Mouse (Mus musculus): ENCODE data around the gene Capn7. TPM values are rescaled to one million over a fixed set of nuclear protein-coding genes. Genes with fewer than 3 reads are reported as not detected.

Capn7 gene
- polyA plus RNA-seq, 1 experiment from 2014 or later: 37.8 TPM

DNA sequence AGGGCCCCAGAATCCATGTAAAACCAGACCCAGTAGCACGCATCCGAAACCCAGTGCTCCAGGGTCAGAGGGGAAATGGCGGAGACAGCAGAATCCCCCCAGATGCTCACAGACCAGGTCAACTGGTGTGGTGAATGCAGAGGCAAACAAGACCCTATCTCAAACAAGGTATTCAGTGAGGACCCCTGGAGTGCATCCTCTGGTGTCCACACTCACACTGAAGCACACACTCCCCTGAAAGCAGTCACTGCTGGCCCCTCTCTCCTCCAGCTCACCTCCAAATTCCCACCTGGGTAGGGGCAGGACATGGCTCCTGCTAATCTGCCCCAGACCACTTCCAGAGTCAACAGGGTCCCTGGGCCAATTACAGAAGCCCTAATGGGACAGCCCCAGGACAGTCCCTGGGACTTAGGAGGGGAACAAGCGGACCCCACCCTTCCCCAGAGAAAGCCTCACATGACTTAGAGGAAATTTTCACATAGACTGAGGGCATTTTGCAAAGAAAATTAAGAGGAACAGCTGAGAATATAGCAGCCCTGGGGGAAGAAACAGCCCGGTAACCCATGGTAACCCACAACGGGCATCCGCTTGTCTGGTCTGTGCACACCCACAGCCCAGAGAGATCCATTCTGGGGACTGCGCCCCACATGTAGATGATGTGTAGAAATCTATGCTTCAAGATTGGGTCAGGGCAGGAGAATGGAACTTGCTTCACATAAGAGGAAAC lies 53.1 kb downstream of the Capn7 start:
- Histone ChIP-seq H3K4me2 (no peak overlapping the region), H3K4me1 (peaks cover 21% of the 10 kb centered on the region), H3K9me3 (no peaks in the 10 kb centered on the region), H3K4me3 (replicated peaks) (no peak overlapping the region), H3K27me3 (replicated peaks) (no peaks in the 10 kb centered on the region), H3K27ac (no peak overlapping the region), H3K36me3 (no peaks in the 10 kb centered on the region), H3K9ac (no peak overlapping the region)
- ATAC-seq (ENCODE audit: insufficient read depth, low FRiP score, low read depth): no peak
- WGBS: 88% methylated on average over 8 of the region's 8 CpGs

- Histone ChIP-seq H3K27ac (no peak overlapping the region), H3K4me2 (no peak overlapping the region), H3K27me3 (replicated peaks) (no peaks in the 10 kb centered on the region), H3K9me3 (no peaks in the 10 kb centered on the region), H3K9ac (no peak overlapping the region), H3K36me3 (no peaks in the 10 kb centered on the region), H3K4me1 (0 out of 2 replicates have a peak, but pooled peaks cover 5% of the 10 kb centered on the region), H3K4me3 (replicated peaks) (no peak overlapping the region)
- no peak for ATAC-seq (ENCODE audit: insufficient read depth, low FRiP score, low read depth)
- 80% methylated on average over 5 of the region's 5 CpGs for WGBS
Measured at GRCm38 (mm10) chr14:31392300-31392699, 55.9 kb downstream of the Capn7 start.

- no peak overlapping the region for H3K4me2 ChIP-seq
- no peaks in the 10 kb centered on the region for H3K9me3 ChIP-seq
- H3K9ac ChIP-seq: no peak overlapping the region
- ATAC-seq (ENCODE audit: insufficient read depth, low FRiP score, low read depth): no peak
- H3K27me3 ChIP-seq (replicated peaks): no peaks in the 10 kb centered on the region
- 59% methylated on average over 8 of the region's 8 CpGs for WGBS
- H3K36me3 ChIP-seq: no peaks in the 10 kb centered on the region
- 0 out of 2 replicates have a peak, but pooled peaks cover 5% of the 10 kb centered on the region for H3K4me1 ChIP-seq
- H3K4me3 ChIP-seq (replicated peaks): no peak overlapping the region
- H3K27ac ChIP-seq: no peak overlapping the region
Measured at GRCm38 (mm10) chr14:31392873-31393545, 56.6 kb downstream of the Capn7 start.

DNA sequence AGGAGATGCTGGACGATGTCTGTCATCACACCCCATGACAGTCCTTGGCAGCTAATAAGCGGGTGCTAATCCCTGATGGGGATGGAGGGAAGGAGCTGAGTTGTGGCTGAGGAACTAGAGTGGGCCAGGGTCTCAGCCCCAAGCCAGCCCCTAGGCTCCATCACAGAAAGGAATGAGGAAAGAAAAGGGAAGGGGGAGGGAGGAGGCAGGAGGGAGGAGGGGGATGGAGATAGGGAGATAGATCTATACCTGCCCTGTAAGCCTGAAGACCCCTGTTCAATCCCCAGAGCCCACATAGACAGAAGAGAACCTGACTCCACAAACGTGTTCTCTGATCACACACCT lies 57.1 kb downstream of the Capn7 start:
- 87% methylated on average over 3 of the region's 3 CpGs for WGBS
- no peaks in the 10 kb centered on the region for H3K9me3 ChIP-seq
- no peak overlapping the region for H3K9ac ChIP-seq
- no peak for ATAC-seq (ENCODE audit: insufficient read depth, low FRiP score, low read depth)
- no peaks in the 10 kb centered on the region for H3K27me3 ChIP-seq (replicated peaks)
- no peak overlapping the region for H3K4me2 ChIP-seq
- no peaks in the 10 kb centered on the region for H3K36me3 ChIP-seq
- no peak overlapping the region for H3K27ac ChIP-seq
- H3K4me3 ChIP-seq (replicated peaks): no peak overlapping the region
- H3K4me1 ChIP-seq: 0 out of 2 replicates have a peak, but pooled peaks cover 5% of the 10 kb centered on the region

DNA sequence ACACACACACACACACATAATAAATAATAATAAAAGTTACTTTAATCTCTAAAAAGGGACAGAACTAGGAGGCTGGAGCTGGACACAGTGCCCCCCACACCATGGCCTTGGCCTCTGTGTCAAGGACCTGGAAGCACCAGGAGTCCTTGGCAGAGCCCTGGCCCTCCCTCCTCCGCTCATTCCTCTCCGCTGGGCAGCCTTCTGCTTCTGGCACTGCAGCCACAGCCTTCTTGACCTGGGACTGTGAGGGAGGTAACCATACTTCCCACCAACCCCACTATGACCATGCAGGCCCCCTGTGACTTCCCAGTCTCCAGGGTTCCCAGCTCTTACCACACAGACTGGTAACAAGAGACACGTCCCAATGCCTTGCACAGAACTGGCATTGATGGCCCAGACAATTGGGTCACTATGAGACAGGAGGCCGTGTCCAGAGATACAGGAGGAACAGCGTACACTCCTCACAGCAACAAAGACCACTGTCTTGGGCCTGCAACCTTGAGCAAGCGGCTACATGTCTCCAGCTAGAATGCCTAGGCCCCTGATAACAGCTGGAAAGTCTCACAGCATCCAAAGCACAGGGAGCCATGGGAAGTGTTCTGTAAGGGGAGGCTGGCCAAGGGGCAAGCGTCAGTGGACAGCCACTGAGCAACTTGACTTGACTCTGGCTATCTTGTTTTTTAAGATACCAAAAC lies 57.6 kb downstream of the Capn7 start:
- WGBS: 70% methylated on average over 7 of the region's 7 CpGs
- Histone ChIP-seq H3K27me3 (replicated peaks) (no peaks in the 10 kb centered on the region), H3K4me2 (no peak overlapping the region), H3K9me3 (no peaks in the 10 kb centered on the region), H3K36me3 (no peaks in the 10 kb centered on the region), H3K27ac (no peak overlapping the region), H3K4me1 (0 out of 2 replicates have a peak, but pooled peaks cover 5% of the 10 kb centered on the region), H3K9ac (no peak overlapping the region), H3K4me3 (replicated peaks) (no peak overlapping the region)
- ATAC-seq (ENCODE audit: insufficient read depth, low FRiP score, low read depth): no peak

- no peak overlapping the region for H3K9ac ChIP-seq
- H3K27ac ChIP-seq: no peak overlapping the region
- H3K4me1 ChIP-seq: 0 out of 2 replicates have a peak, but pooled peaks cover 5% of the 10 kb centered on the region
- ATAC-seq (ENCODE audit: insufficient read depth, low FRiP score, low read depth): no peak
- no peak overlapping the region for H3K4me2 ChIP-seq
- WGBS: 92% methylated on average over 9 of the region's 9 CpGs
- no peaks in the 10 kb centered on the region for H3K36me3 ChIP-seq
- no peaks in the 10 kb centered on the region for H3K9me3 ChIP-seq
- no peak overlapping the region for H3K4me3 ChIP-seq (replicated peaks)
- H3K27me3 ChIP-seq (replicated peaks): no peaks in the 10 kb centered on the region
Measured at GRCm38 (mm10) chr14:31394822-31395532, 58.5 kb downstream of the Capn7 start.

DNA sequence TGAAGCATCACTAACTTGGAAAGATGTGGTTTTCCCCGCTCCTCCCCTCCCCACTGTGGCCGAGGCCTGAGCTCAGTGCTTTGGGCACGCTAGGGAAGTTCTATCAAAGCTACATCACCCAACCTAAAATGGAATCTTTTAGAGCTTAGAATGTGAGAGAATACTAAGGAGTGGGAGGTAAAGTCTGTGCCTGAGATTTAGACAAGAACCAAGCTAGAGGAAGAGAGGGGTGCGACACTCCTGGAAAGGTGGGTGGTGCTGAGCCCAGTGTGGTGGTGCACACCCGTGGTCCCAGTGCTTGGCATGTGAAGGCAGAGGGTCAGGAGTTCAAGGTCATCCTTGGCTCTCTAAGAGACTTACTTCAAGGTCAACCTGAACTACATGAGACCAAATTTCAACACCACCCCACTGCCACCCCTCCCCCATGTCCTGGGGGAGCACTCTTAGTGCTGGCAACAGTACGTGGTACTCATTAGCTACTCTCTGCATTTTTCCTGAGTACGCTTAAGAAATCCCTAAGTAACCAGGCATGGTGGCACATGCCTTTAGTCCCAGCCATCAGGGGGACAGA lies 59.3 kb downstream of the Capn7 start:
- Histone ChIP-seq H3K4me2 (no peak overlapping the region), H3K4me3 (replicated peaks) (no peak overlapping the region), H3K4me1 (0 out of 2 replicates have a peak, but pooled peaks cover 5% of the 10 kb centered on the region), H3K9ac (no peak overlapping the region), H3K9me3 (no peaks in the 10 kb centered on the region), H3K27me3 (replicated peaks) (no peaks in the 10 kb centered on the region), H3K36me3 (no peaks in the 10 kb centered on the region), H3K27ac (no peak overlapping the region)
- no peak for ATAC-seq (ENCODE audit: insufficient read depth, low FRiP score, low read depth)
- WGBS: 91% methylated on average over 7 of the region's 7 CpGs

DNA sequence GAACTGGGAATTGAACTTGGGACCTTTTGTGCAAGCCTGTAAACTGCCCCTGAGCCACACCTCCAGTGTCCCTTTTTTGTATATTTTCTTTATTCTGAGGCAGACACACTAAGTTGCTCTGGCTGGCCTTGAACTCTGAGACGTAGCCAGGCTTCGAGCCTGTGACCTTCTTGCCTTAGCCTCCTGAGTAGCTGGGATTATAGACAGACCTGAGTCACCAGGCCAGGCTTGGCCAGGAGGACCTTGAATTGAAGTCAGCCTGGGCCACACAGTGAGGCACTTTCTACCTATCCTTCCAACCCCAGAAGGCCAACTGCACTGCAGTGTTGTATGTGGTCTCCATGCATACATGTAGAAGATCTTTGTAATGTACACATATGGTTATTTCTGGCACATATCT lies 60.0 kb downstream of the Capn7 start:
- no peaks in the 10 kb centered on the region for H3K27me3 ChIP-seq (replicated peaks)
- H3K27ac ChIP-seq: no peak overlapping the region
- no peak overlapping the region for H3K9ac ChIP-seq
- ATAC-seq (ENCODE audit: insufficient read depth, low FRiP score, low read depth): no peak
- no peak overlapping the region for H3K4me2 ChIP-seq
- 88% methylated on average over 2 of the region's 2 CpGs for WGBS
- H3K4me1 ChIP-seq: 0 out of 2 replicates have a peak, but pooled peaks cover 7% of the 10 kb centered on the region
- no peak overlapping the region for H3K4me3 ChIP-seq (replicated peaks)
- no peaks in the 10 kb centered on the region for H3K9me3 ChIP-seq
- H3K36me3 ChIP-seq: no peaks in the 10 kb centered on the region

- no peaks in the 10 kb centered on the region for H3K9me3 ChIP-seq
- H3K36me3 ChIP-seq: no peaks in the 10 kb centered on the region
- H3K4me3 ChIP-seq (replicated peaks): no peak overlapping the region
- H3K9ac ChIP-seq: no peak overlapping the region
- H3K4me2 ChIP-seq: no peak overlapping the region
- no peaks in the 10 kb centered on the region for H3K27me3 ChIP-seq (replicated peaks)
- no peak overlapping the region for H3K27ac ChIP-seq
- 74% methylated on average over 12 of the region's 12 CpGs for WGBS
- H3K4me1 ChIP-seq: 0 out of 2 replicates have a peak, but pooled peaks cover 7% of the 10 kb centered on the region
- no peak for ATAC-seq (ENCODE audit: insufficient read depth, low FRiP score, low read depth)
Measured at GRCm38 (mm10) chr14:31397353-31397752, 60.9 kb downstream of the Capn7 start.

DNA sequence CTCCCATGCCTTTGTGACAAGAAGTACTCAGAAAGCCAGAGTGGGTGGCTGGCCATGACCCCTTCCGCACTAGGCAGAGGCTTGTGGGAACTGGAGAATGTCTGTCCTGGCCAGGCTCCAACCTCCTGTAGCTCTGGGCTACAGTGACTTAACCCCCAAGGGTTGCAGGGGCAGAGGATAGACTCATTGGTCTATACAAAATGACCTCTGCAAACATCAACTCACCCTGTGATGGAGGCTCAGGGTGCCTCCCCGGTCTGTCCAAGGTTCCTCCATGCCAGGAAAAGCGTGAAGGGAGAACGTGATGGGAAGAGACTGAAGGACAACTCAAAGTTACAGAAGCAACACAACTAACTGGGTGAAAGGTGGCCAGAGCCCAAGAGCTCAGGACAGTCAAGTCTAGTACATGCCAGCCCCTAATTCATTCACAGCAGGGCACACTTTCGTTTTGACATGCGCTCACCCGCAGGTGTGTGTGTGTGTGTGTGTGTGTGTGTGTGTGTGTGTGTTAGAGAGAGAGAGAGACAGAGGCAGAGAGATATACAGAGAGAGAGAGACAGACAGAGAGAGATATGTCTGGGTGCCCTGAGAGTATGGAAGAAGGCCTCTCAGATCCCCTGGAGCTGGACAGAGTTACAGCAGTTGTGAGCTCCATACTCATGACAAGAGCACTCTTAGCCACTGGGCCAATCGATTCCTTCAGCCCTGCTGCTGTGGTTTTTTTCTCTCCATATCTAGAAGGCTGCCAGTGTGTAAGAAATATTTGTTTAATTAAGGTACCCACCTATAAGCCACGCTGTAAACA lies 61.6 kb downstream of the Capn7 start:
- no peak overlapping the region for H3K27ac ChIP-seq
- ATAC-seq (ENCODE audit: insufficient read depth, low FRiP score, low read depth): no peak
- no peaks in the 10 kb centered on the region for H3K27me3 ChIP-seq (replicated peaks)
- H3K4me2 ChIP-seq: no peak overlapping the region
- no peaks in the 10 kb centered on the region for H3K9me3 ChIP-seq
- no peaks in the 10 kb centered on the region for H3K36me3 ChIP-seq
- 75% methylated on average over 9 of the region's 9 CpGs for WGBS
- no peak overlapping the region for H3K4me3 ChIP-seq (replicated peaks)
- H3K4me1 ChIP-seq: 0 out of 2 replicates have a peak, but pooled peaks cover 7% of the 10 kb centered on the region
- no peak overlapping the region for H3K9ac ChIP-seq

GRCm38 (mm10) chr14:31398819-31399218 lies 62.4 kb downstream of the Capn7 start:
- Histone ChIP-seq H3K27me3 (replicated peaks) (no peaks in the 10 kb centered on the region), H3K9me3 (no peaks in the 10 kb centered on the region), H3K9ac (no peak overlapping the region), H3K4me1 (peaks cover 12% of the 10 kb centered on the region; the same call in 1 of the 2 replicates), H3K27ac (no peak overlapping the region), H3K4me2 (no peak overlapping the region), H3K36me3 (no peaks in the 10 kb centered on the region), H3K4me3 (replicated peaks) (no peak overlapping the region)
- 93% methylated on average over 11 of the region's 11 CpGs for WGBS
- no peak for ATAC-seq (ENCODE audit: insufficient read depth, low FRiP score, low read depth)

All from stomach, embryonic 15.5 days (tissue).